Mouse (Mus musculus) kidney, adult 2 months (tissue): ENCODE results near the gene Tedc2.

Experiments used
- CTCF ChIP-seq: fragments of 200-500 bp; conservative IDR thresholded peaks from 2 replicates; pipeline ENCODE4 v1.5.1; 2011; ENCODE audit warnings: low read depth, mild to moderate bottlenecking, control low read depth, low read length, moderate library complexity, mixed read lengths; ENCODE audit not compliant: insufficient read depth, insufficient read length
- POLR2A ChIP-seq: fragments of 200-500 bp; IDR thresholded peaks from one replicate; pipeline ENCODE4 v1.6.1; 2011; ENCODE audit warnings: low read depth, low read length, control low read depth

DNA sequence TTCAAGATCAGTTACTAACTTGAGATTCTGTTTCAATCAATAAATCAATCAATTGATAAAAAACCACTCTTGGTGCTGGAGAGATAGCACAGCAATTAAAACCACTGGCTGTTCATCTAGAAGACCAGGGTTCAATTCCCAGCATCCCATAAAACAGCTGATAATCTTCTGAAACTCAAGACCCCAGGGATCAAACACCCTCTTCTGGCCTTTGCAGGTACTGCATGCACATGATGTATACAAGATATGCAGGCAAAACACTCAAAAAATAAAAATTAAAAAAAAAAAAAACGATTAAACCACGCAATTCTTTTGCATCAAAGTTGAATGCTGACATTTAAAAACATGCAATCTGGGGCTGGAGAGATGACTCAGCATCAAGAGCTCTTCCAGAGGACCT is 28.0 kb upstream of the Tedc2 start:
- TF ChIP-seq POLR2A (no peak), CTCF (no peak)
